Mouse (Mus musculus) bone marrow macrophage, adult 2 months (primary cell): ENCODE measurements around the gene Tnik.

Experiments used
- CTCF ChIP-seq: IDR thresholded peaks from 2 replicates; pipeline ENCODE4 v1.5.1; 2012; ENCODE audit warnings: low read depth, mild to moderate bottlenecking, low read length, moderate library complexity
- POLR2A ChIP-seq: IDR thresholded peaks from 2 replicates; pipeline ENCODE4 v1.6.1; 2012; ENCODE audit warnings: mild to moderate bottlenecking, low read depth, low read length, borderline replicate concordance

GRCm38 (mm10) chr3:28262371-28263001, 528 bp upstream of the Tnik start:
- TF ChIP-seq POLR2A (no peak), CTCF (no peak)
